Mouse (Mus musculus) heart, embryonic 12.5 days (tissue): ENCODE measurements around the gene Tmod2. TPM values are rescaled to one million over a fixed set of nuclear protein-coding genes. Genes with fewer than 3 reads are reported as not detected.

Experiments
- ATAC-seq: fragments of 200-750 bp; cut with Nextera tagmentation; 2 replicates; pipeline ENCODE4 v1.8.0; 2017; ENCODE audit warnings: moderate TSS enrichment, moderate library complexity; ENCODE audit not compliant: insufficient number of reproducible peaks, low FRiP score
- H3K27ac ChIP-seq: fragments of 300-500 bp; sonication (generic); 2 replicates; pipeline ENCODE4 v1.5.1; 2016; ENCODE audit warnings: mild to moderate bottlenecking, moderate library complexity; ENCODE audit not compliant: poor library complexity, severe bottlenecking
- H3K27me3 ChIP-seq: fragments of 300-500 bp; sonication (generic); replicated peaks from 2 replicates; pipeline ENCODE4 v1.6.1; 2016; ENCODE audit warnings: mild to moderate bottlenecking, moderate library complexity
- H3K36me3 ChIP-seq: fragments of 300-500 bp; sonication (generic); 2 replicates; pipeline ENCODE4 v1.6.1; 2016; ENCODE audit warnings: mild to moderate bottlenecking, moderate library complexity
- H3K4me1 ChIP-seq: fragments of 300-500 bp; sonication (generic); replicated peaks from 2 replicates; pipeline ENCODE4 v1.6.1; 2016; ENCODE audit warnings: mild to moderate bottlenecking
- H3K4me2 ChIP-seq: fragments of 300-500 bp; sonication (generic); 2 replicates; pipeline ENCODE4 v1.6.1; 2016; ENCODE audit warnings: mild to moderate bottlenecking, moderate library complexity
- H3K4me3 ChIP-seq: fragments of 300-500 bp; sonication (generic); 2 replicates; pipeline ENCODE4 v1.5.1; 2016; ENCODE audit warnings: mild to moderate bottlenecking
- H3K9ac ChIP-seq: fragments of 300-500 bp; sonication (generic); 2 replicates; pipeline ENCODE4 v1.6.1; 2016; ENCODE audit warnings: mild to moderate bottlenecking, moderate library complexity
- H3K9me3 ChIP-seq: fragments of 300-500 bp; sonication (generic); replicated peaks from 2 replicates; pipeline ENCODE4 v1.6.1; 2016; ENCODE audit warnings: mild to moderate bottlenecking, moderate library complexity
- WGBS: fragments of 180-500 bp; shearing (Covaris S2); methylation state at CpG from one replicate; pipeline ENCODE4 v1.1.7; 2016; 5-methylcytosine and 5-hydroxymethylcytosine counted together
- polyA plus RNA-seq: library from polyadenylated mRNA; unstranded; fragments of >200 nt; fragmentation: Nextera tagmentation; extraction: Ambion mirVana; gene quantifications from 2 replicates; pipeline ENCODE4 v1.2.1, GENCODE M21; 2016

The Tmod2 gene
- polyA plus RNA-seq, 1 experiment from 2014 or later = 5.0 TPM

GRCm38 (mm10) chr9:75600166-75600934, 10.8 kb downstream of the Tmod2 start:
- no peak for ATAC-seq
- H3K4me2 ChIP-seq = no peak overlapping the region
- no peaks in the 10 kb centered on the region; the same call in 1 of the 2 replicates for H3K27me3 ChIP-seq
- no peak overlapping the region for H3K9ac ChIP-seq
- H3K36me3 ChIP-seq = no peaks in the 10 kb centered on the region
- H3K27ac ChIP-seq = no peak overlapping the region
- no peak overlapping the region for H3K4me3 ChIP-seq
- no peaks in the 10 kb centered on the region for H3K9me3 ChIP-seq
- peaks cover 13% of the 10 kb centered on the region for H3K4me1 ChIP-seq
- WGBS = 66% methylated on average over 7 of the region's 7 CpGs

GRCm38 (mm10) chr9:75599191-75599841, 11.8 kb downstream of the Tmod2 start:
- 34% methylated on average over 5 of the region's 5 CpGs for WGBS
- H3K27ac ChIP-seq = 0 out of 2 replicates have a peak overlapping the region, but pooled peaks have one; percentile 33
- no peak overlapping the region for H3K4me2 ChIP-seq
- no peaks in the 10 kb centered on the region for H3K9me3 ChIP-seq
- H3K4me3 ChIP-seq = no peak overlapping the region
- no peaks in the 10 kb centered on the region for H3K36me3 ChIP-seq
- no peak overlapping the region for H3K9ac ChIP-seq
- no peaks in the 10 kb centered on the region; the same call in 1 of the 2 replicates for H3K27me3 ChIP-seq
- H3K4me1 ChIP-seq = peaks cover 13% of the 10 kb centered on the region
- ATAC-seq = peak; percentile 70; the same call in 1 of the 2 replicates

GRCm38 (mm10) chr9:75597596-75597995, 13.5 kb downstream of the Tmod2 start:
- no peaks in the 10 kb centered on the region for H3K36me3 ChIP-seq
- no peak overlapping the region for H3K4me3 ChIP-seq
- no peaks in the 10 kb centered on the region for H3K9me3 ChIP-seq
- no peak overlapping the region for H3K27ac ChIP-seq
- H3K27me3 ChIP-seq = no peaks in the 10 kb centered on the region; the same call in 1 of the 2 replicates
- H3K4me1 ChIP-seq = peaks cover 13% of the 10 kb centered on the region
- no peak for ATAC-seq
- no peak overlapping the region for H3K4me2 ChIP-seq
- 67% methylated on average over 4 of the region's 4 CpGs for WGBS
- H3K9ac ChIP-seq = no peak overlapping the region

GRCm38 (mm10) chr9:75597036-75597435, 14.1 kb downstream of the Tmod2 start:
- H3K9me3 ChIP-seq = no peaks in the 10 kb centered on the region
- no peaks in the 10 kb centered on the region for H3K36me3 ChIP-seq
- 85% methylated on average over 13 of the region's 13 CpGs for WGBS
- H3K27me3 ChIP-seq = no peaks in the 10 kb centered on the region; the same call in 1 of the 2 replicates
- H3K4me2 ChIP-seq = no peak overlapping the region
- H3K9ac ChIP-seq = no peak overlapping the region
- H3K4me1 ChIP-seq = peaks cover 13% of the 10 kb centered on the region
- H3K27ac ChIP-seq = no peak overlapping the region
- ATAC-seq = no peak
- no peak overlapping the region for H3K4me3 ChIP-seq

DNA sequence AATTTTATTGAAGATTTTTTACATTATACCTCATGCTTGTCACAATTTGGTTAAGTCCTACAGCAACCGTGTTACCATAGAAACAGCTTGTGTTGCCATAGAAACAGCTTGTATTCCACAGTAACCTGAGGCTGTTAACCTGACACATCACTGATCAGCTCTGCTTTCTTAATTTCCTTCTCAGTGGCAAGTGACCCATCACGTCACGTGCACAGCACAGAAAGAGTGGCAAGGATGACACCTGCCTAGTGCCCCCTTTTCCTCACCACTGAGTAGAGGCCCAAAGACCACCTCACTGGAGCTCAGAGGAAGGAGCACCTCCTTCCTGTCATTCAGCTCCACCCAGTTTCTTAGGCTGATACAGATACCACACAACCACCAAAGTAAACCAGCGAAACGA, 17.6 kb downstream of the Tmod2 start:
- 74% methylated on average over 5 of the region's 5 CpGs for WGBS
- Histone ChIP-seq H3K4me1 (no peaks in the 10 kb centered on the region), H3K36me3 (no peaks in the 10 kb centered on the region), H3K9me3 (no peaks in the 10 kb centered on the region), H3K27ac (no peak overlapping the region), H3K4me2 (no peak overlapping the region), H3K9ac (no peak overlapping the region), H3K27me3 (no peaks in the 10 kb centered on the region; the same call in 1 of the 2 replicates), H3K4me3 (no peak overlapping the region)
- ATAC-seq = no peak

DNA sequence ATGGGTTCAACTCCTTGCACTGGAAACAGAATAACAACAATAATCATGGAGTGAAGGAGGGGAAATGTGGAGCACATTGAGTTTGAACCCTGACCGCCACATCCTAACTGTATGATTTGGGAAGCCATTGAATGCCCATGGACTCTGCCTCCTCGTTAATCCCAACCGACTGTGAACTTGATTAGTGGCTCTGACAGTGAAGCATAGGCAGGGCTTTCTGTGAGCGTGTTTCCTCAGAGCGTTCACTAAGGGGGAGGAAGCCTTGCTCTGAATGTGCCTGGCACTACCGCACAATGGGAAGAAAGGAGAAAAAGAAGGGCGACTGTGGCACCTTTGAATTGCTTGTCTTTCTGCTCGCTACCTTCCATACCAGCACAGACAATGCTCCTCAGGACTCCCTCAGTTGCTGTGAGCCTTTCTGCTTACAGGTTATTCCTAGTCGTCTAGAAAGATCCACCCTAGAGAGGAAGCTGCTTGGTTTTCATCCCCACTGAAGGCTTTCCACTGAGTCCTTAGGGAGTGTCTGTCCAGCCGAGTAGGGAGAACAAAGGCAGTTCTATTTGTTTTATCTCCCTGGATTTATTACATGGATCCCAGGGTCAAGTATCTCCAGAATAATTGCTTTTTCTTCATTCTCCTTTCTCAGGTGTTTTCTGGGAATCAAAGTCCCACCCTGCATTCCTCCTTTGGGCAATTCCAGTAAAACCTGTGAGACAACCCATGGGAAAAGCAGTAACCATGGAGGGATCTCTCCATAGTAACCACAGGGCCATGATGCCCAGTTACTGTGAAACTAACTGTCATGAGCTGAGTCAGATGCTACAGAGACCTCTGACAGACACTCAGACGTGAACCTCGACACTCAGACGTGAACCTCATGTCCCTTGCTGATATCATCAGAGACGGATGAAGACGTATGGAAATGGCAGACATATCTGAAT, 21.0 kb downstream of the Tmod2 start:
- Histone ChIP-seq H3K9ac (no peak overlapping the region), H3K9me3 (no peaks in the 10 kb centered on the region), H3K27ac (no peak overlapping the region), H3K4me3 (no peak overlapping the region), H3K27me3 (no peaks in the 10 kb centered on the region), H3K4me1 (no peaks in the 10 kb centered on the region), H3K4me2 (no peak overlapping the region), H3K36me3 (no peaks in the 10 kb centered on the region)
- ATAC-seq = no peak
- 77% methylated on average over 15 of the region's 15 CpGs for WGBS

DNA sequence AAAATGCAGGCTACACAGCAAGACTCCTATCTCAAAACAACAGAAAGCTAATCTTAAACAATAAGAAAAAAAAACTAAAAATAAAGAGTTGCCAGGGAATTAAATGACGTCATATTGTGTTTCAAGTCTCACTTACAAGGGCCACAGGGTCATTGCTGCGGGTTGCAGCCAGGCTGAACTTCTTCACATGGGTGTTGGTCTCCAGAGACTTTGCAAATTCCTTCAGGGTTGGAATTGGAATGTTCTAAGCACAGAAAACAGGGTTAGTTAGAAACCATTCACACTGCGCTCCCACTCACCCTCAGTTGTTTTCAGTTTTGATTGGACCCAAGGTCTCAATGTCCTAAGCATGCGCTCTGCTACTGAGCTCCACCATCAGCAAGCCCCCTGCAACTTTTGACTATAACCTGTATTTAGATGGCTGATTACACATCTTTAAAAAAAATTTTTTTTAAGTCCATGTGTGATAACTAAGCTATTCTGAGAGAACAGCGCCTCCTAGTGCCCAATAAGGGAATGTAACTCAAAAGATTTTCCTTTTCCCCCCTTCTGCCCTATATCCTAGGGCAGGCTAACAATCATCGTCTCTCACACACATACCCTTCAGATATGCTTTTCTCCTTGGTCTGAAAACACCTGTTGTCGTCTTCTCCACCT, 29.3 kb downstream of the Tmod2 start:
- Histone ChIP-seq H3K27me3 (no peaks in the 10 kb centered on the region), H3K36me3 (no peaks in the 10 kb centered on the region), H3K4me2 (no peak overlapping the region), H3K4me3 (no peak overlapping the region), H3K27ac (no peak overlapping the region), H3K4me1 (no peaks in the 10 kb centered on the region), H3K9me3 (no peaks in the 10 kb centered on the region), H3K9ac (no peak overlapping the region)
- ATAC-seq = no peak
- WGBS = 45% methylated on average over 7 of the region's 7 CpGs

- Histone ChIP-seq H3K27ac (no peak overlapping the region), H3K9ac (no peak overlapping the region), H3K4me2 (no peak overlapping the region), H3K4me3 (no peak overlapping the region), H3K9me3 (no peaks in the 10 kb centered on the region), H3K4me1 (no peaks in the 10 kb centered on the region), H3K36me3 (no peaks in the 10 kb centered on the region), H3K27me3 (no peaks in the 10 kb centered on the region)
- WGBS = 68% methylated on average over 6 of the region's 6 CpGs
- no peak for ATAC-seq
Observed at GRCm38 (mm10) chr9:75579321-75579720, 31.8 kb downstream of the Tmod2 start.

DNA sequence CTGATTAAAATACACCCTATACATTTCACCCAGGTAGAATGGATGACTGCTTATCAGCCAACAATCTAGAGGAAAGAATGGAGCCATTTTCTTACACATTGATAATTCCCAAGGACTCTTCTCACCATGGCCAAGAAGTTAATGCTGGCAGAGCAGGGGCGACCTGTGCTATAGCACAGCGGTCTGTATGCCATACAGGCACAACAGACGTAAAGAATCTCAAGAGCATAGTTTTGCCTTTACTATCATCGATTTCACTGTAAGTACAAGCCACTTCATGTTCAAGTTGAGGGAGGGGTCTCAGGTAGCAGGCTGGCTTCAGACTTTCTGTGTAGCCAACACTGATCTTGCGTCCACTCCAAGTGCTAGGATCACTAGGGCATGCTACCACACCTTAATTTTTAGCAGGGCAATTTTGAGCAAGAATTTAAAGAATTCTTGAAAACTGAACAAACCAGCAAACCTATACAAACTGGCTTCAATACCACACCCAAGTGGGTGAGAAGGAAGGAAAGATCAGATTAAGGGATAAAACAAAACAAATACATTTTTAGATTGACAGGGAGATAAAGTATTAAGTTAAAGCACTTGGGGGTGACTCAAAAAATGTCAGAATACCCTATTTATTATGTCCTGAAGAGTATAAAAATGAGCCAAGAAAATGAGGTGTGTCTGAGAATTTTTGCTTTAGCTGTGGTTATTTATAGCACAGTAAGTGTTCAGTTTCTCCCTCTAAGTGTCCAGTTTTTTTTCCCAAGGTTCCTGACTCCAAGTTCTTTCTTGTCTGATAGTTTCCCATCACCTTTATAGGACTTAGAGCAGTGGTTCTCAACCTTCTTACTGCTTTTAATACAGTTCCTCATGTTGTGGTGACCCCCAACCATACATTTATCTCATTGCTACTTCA, 39.8 kb downstream of the Tmod2 start:
- no peaks in the 10 kb centered on the region for H3K9me3 ChIP-seq
- no peaks in the 10 kb centered on the region for H3K27me3 ChIP-seq
- no peak overlapping the region for H3K27ac ChIP-seq
- no peak for ATAC-seq
- H3K9ac ChIP-seq = no peak overlapping the region
- H3K4me1 ChIP-seq = no peaks in the 10 kb centered on the region
- no peaks in the 10 kb centered on the region for H3K36me3 ChIP-seq
- 86% methylated on average over 5 of the region's 5 CpGs for WGBS
- H3K4me3 ChIP-seq = no peak overlapping the region
- no peak overlapping the region for H3K4me2 ChIP-seq

DNA sequence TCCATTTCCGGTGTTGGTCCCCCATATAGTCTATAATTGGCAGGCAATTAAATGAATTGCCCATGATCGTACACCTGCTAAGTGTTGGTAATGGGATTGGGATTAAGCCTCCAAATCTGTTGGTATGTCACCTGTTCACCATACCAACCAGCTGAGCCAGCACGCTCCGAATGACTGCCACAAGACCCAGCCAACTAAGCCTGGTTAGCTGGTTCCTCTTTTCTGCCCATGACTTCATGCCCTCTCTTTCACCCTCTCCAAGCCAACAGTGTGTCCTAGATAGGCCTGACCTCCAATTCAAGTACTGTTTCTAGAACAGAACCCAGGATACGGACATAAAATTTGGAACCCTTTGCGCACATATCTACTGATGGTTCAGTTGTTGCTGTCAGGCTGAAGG, 42.7 kb downstream of the Tmod2 start:
- Histone ChIP-seq H3K27ac (no peak overlapping the region), H3K36me3 (no peaks in the 10 kb centered on the region), H3K9me3 (no peaks in the 10 kb centered on the region), H3K4me1 (no peaks in the 10 kb centered on the region), H3K27me3 (no peaks in the 10 kb centered on the region), H3K9ac (no peak overlapping the region), H3K4me2 (no peak overlapping the region), H3K4me3 (no peak overlapping the region)
- WGBS = 92% methylated on average over 6 of the region's 6 CpGs
- no peak for ATAC-seq
